Mouse (Mus musculus): ENCODE data around the gene Uqcrc2. TPM values are rescaled to one million over a fixed set of nuclear protein-coding genes. Genes with fewer than 3 reads are reported as not detected.
A peak's percentile ranks its signal among the peaks of the same experiment; 100 is the strongest.

Uqcrc2 gene
- total and polyA plus RNA-seq, 3 experiments = 155 to 318 (median 237) TPM

GRCm38 (mm10) chr7:120643217-120643616 is 8.2 kb downstream of the Uqcrc2 start:
- Histone ChIP-seq H3K27me3 (replicated peaks) (no peaks in the 10 kb centered on the region), H3K9me3 (replicated peaks; ENCODE audit: low read length) (no peaks in the 10 kb centered on the region), H3K4me2 (ENCODE audit: insufficient read depth, low read depth, poor library complexity, severe bottlenecking) (no peak overlapping the region), H3K79me2 (replicated peaks; ENCODE audit: control insufficient read depth, extremely low read depth, insufficient read depth, poor library complexity, severe bottlenecking) (peaks cover 3% of the 10 kb centered on the region), H3K9ac (ENCODE audit: insufficient read depth, low read depth) (no peak overlapping the region), H3K36me3 (replicated peaks in 1 of 2; ENCODE audit: control insufficient read depth in 1 of 2, insufficient read depth in 1 of 2, low read length in 1 of 2) (peaks cover 55 to 89% of the 10 kb centered on the region in 2 experiments), H3K4me1 (ENCODE audit: control insufficient read depth in 1 of 2, insufficient read depth in 2 of 2) (peaks cover 0 to 3% of the 10 kb centered on the region in 2 experiments; a peak in 1 of 4 replicates), H3K27ac (ENCODE audit: insufficient read depth, low read depth) (no peak overlapping the region), H3K4me3 (replicated peaks in 1 of 3; ENCODE audit: low read depth in 2 of 3, low read length in 2 of 3, poor library complexity in 1 of 3) (no peak overlapping the region)
- peak in 1 of 2 experiments; percentile 35; a peak in 2 of 4 replicates for TF ChIP-seq CTCF (conservative IDR thresholded peaks at IDR 0.05 in 1 of 2, IDR thresholded peaks at IDR 0.05 in 1 of 2; ENCODE audit: low read depth in 2 of 2, low read length in 2 of 2)
- no peak for TF ChIP-seq SIN3A (IDR thresholded peaks at IDR 0.05; ENCODE audit: low read length)
- dilution Hi-C loops (cut with MboI; ENCODE audit: extremely low pct_ligation_motif_present, extremely low pct_unique_long_range_greater_than_20kb, low sequenced_read_pairs) = no loop called here
- DNase-seq (ENCODE audit: extremely low read depth) = peak; percentile 20
- in situ Hi-C loops (cut with MboI; ENCODE audit: low pct_ligation_motif_present, low pct_unique_long_range_greater_than_20kb, low sequenced_read_pairs) = loop anchor here (25.0 kb wide), 1 partner anchor 531 kb away; the partner anchor contains the start of gene Tmem159

- H3K27ac ChIP-seq (ENCODE audit: insufficient read depth, low read depth) = no peak overlapping the region
- H3K4me3 ChIP-seq (replicated peaks in 1 of 3; ENCODE audit: low read depth in 2 of 3, low read length in 2 of 3, poor library complexity in 1 of 3) = no peak overlapping the region
- no peaks in the 10 kb centered on the region for H3K79me2 ChIP-seq (replicated peaks; ENCODE audit: control insufficient read depth, extremely low read depth, insufficient read depth, poor library complexity, severe bottlenecking)
- H3K9me3 ChIP-seq (replicated peaks; ENCODE audit: low read length) = no peaks in the 10 kb centered on the region
- in situ Hi-C loops (cut with MboI; ENCODE audit: low pct_ligation_motif_present, low pct_unique_long_range_greater_than_20kb, low sequenced_read_pairs) (loop anchor here (25.0 kb wide), 1 partner anchor 536 kb away; the partner anchor contains the start of gene Tmem159), dilution Hi-C loops (cut with MboI; ENCODE audit: extremely low pct_ligation_motif_present, extremely low pct_unique_long_range_greater_than_20kb, low sequenced_read_pairs) (no loop called here)
- H3K9ac ChIP-seq (ENCODE audit: insufficient read depth, low read depth) = no peak overlapping the region
- peaks cover 73 to 98% of the 10 kb centered on the region in 2 experiments for H3K36me3 ChIP-seq (replicated peaks in 1 of 2; ENCODE audit: control insufficient read depth in 1 of 2, insufficient read depth in 1 of 2, low read length in 1 of 2)
- no peaks in the 10 kb centered on the region for H3K27me3 ChIP-seq (replicated peaks)
- no peaks in the 10 kb centered on the region for H3K4me1 ChIP-seq (ENCODE audit: control insufficient read depth in 1 of 2, insufficient read depth in 2 of 2)
- TF ChIP-seq E2F4 (IDR thresholded peaks at IDR 0.05; ENCODE audit: insufficient replicate concordance, low read depth, low read length) (no peak), MEF2A (IDR thresholded peaks at IDR 0.05; ENCODE audit: borderline replicate concordance, low read depth, low read length) (no peak), CHD2 (IDR thresholded peaks at IDR 0.05; ENCODE audit: low read length) (no peak), NRF1 (IDR thresholded peaks at IDR 0.05; ENCODE audit: low read depth, low read length) (no peak), IRF4 (IDR thresholded peaks at IDR 0.05; ENCODE audit: low read depth, low read length) (no peak), UBTF (IDR thresholded peaks at IDR 0.05; ENCODE audit: low read depth, low read length) (no peak), SIN3A (IDR thresholded peaks at IDR 0.05; ENCODE audit: low read length) (no peak), JUN (IDR thresholded peaks at IDR 0.05; ENCODE audit: insufficient read depth, low read depth, low read length) (no peak), USF1 (IDR thresholded peaks at IDR 0.05; ENCODE audit: low read depth, low read length) (no peak), GABPA (IDR thresholded peaks at IDR 0.05; ENCODE audit: insufficient replicate concordance, low read depth, low read length) (no peak), BHLHE40 (IDR thresholded peaks at IDR 0.05; ENCODE audit: low read depth, low read length) (no peak), MAFK (IDR thresholded peaks at IDR 0.05; ENCODE audit: insufficient replicate concordance, low read length) (no peak), ELF1 (IDR thresholded peaks at IDR 0.05; ENCODE audit: low read depth, low read length) (no peak), MAX (IDR thresholded peaks at IDR 0.05; ENCODE audit: low read length) (no peak), CHD1 (IDR thresholded peaks at IDR 0.05; ENCODE audit: low read depth, low read length) (no peak)
- no peak for DNase-seq (ENCODE audit: extremely low read depth)
- no peak overlapping the region for H3K4me2 ChIP-seq (ENCODE audit: insufficient read depth, low read depth, poor library complexity, severe bottlenecking)
Measured at GRCm38 (mm10) chr7:120647849-120648248, 12.9 kb downstream of the Uqcrc2 start.
